Mouse (Mus musculus) cerebellum, adult 9-10 months (tissue): ENCODE measurements around the gene Tcap.

Source experiments
- DNase-seq: peaks from one replicate; pipeline ENCODE4 v3.0.0; 2022

The Tcap gene

GRCm38 (mm10) chr11:98355732-98356299 is 27.8 kb upstream of the Tcap start:
- peak; percentile 79 for DNase-seq

GRCm38 (mm10) chr11:98356625-98357394 is 26.8 kb upstream of the Tcap start:
- DNase-seq: no peak

- DNase-seq: peak; percentile 65
Measured at GRCm38 (mm10) chr11:98357396-98358160, 26.0 kb upstream of the Tcap start.

GRCm38 (mm10) chr11:98358161-98359083 is 25.2 kb upstream of the Tcap start, which contains the start of gene Stard3:
Gene Stard3, plus strand, starts transcription at chr11:98358368.
- DNase-seq: peak; percentile 87

GRCm38 (mm10) chr11:98360866-98361521 is 22.6 kb upstream of the Tcap start:
- DNase-seq: no peak

GRCm38 (mm10) chr11:98363817-98364216 is 19.8 kb upstream of the Tcap start:
- no peak for DNase-seq

- no peak for DNase-seq
Measured at GRCm38 (mm10) chr11:98364410-98364809, 19.2 kb upstream of the Tcap start.

GRCm38 (mm10) chr11:98366290-98366689 is 17.3 kb upstream of the Tcap start:
- DNase-seq: no peak

GRCm38 (mm10) chr11:98367171-98367862 is 16.3 kb upstream of the Tcap start:
- DNase-seq: no peak

GRCm38 (mm10) chr11:98367863-98368186 is 15.8 kb upstream of the Tcap start:
- DNase-seq: no peak

- DNase-seq: peak; percentile 73
Measured at GRCm38 (mm10) chr11:98369337-98369736, 14.3 kb upstream of the Tcap start.

GRCm38 (mm10) chr11:98370588-98370987 is 13.0 kb upstream of the Tcap start:
- no peak for DNase-seq

GRCm38 (mm10) chr11:98371556-98372240 is 11.9 kb upstream of the Tcap start:
- DNase-seq: no peak

- peak; percentile 71 for DNase-seq
Measured at GRCm38 (mm10) chr11:98372406-98372805, 11.2 kb upstream of the Tcap start.

- DNase-seq: no peak
Measured at GRCm38 (mm10) chr11:98373244-98373643, 10.4 kb upstream of the Tcap start.

GRCm38 (mm10) chr11:98374266-98374665 is 9.3 kb upstream of the Tcap start:
- DNase-seq: no peak

- DNase-seq: no peak
Measured at GRCm38 (mm10) chr11:98376756-98377155, 6.9 kb upstream of the Tcap start.

- no peak for DNase-seq
Measured at GRCm38 (mm10) chr11:98377787-98378186, 5.8 kb upstream of the Tcap start.

- DNase-seq: no peak
Measured at GRCm38 (mm10) chr11:98379379-98379778, 4.2 kb upstream of the Tcap start.

GRCm38 (mm10) chr11:98380106-98380505 is 3.5 kb upstream of the Tcap start:
- peak; percentile 83 for DNase-seq

GRCm38 (mm10) chr11:98381651-98382050 is 2.0 kb upstream of the Tcap start:
- no peak for DNase-seq
